Mouse (Mus musculus) left cerebral cortex, adult 2 months (tissue): ENCODE data around the gene Klhl2. TPM values are rescaled to one million over a fixed set of nuclear protein-coding genes. Genes with fewer than 3 reads are reported as not detected.
A peak's percentile ranks its signal among the peaks of the same experiment; 100 is the strongest.

Source experiments
- DNase-seq, 2 experiments: peaks; one replicate each; pipeline ENCODE4 v3.0.0; 2021 to 2022; ENCODE audit warnings: low spot score in 2 of 2, mixed read lengths in 1 of 2; ENCODE audit errors: extremely low spot score in 1 of 2
- H3K27ac ChIP-seq: fragments of 200-600 bp; 2 replicates; pipeline ENCODE4 v1.8.1; 2022
- H3K4me3 ChIP-seq: fragments of 200-600 bp; 2 replicates; pipeline ENCODE4 v1.8.1; 2022
- CTCF ChIP-seq: fragments of 200-600 bp; IDR thresholded peaks from 2 replicates; pipeline ENCODE4 v1.8.1; 2022; ENCODE audit warnings: antibody characterized with exemption, mild to moderate bottlenecking, moderate library complexity
- intact Hi-C: fragments of 180-260 bp; cut with DNase I; formaldehyde crosslinking; loops from one replicate; pipeline ENCODE4 v1.15.1; 2025
- long read RNA-seq, 2 experiments: library from polyadenylated mRNA; stranded (forward); transcript quantifications; one replicate each; pipeline ENCODE4 v2.0.0; 2021; ENCODE audit warnings: borderline mapping rate in 2 of 2
- total RNA-seq, 2 experiments: library from RNA; stranded (reverse); gene quantifications; 2 replicates each; pipeline ENCODE4 v1.2.3; 2021

Klhl2 gene
- 100 to 1,000 TPM; 158 to 173 TPM for total RNA-seq
- long read RNA-seq, experiment 1, transcript Klhl2-201 (15 exons, 3,412 nt): major isoform, 314 of 370 reads
- long read RNA-seq, experiment 1, partial matches to known transcripts: 11 of 370 reads
- long read RNA-seq, experiment 1, other reads (novel, unspliced or antisense): 45 of 370 reads
- long read RNA-seq, experiment 2, transcript Klhl2-201 (15 exons, 3,412 nt): major isoform, 200 of 232 reads
- long read RNA-seq, experiment 2, partial matches to known transcripts: 5 of 232 reads
- long read RNA-seq, experiment 2, other reads (novel, unspliced or antisense): 27 of 232 reads

DNA sequence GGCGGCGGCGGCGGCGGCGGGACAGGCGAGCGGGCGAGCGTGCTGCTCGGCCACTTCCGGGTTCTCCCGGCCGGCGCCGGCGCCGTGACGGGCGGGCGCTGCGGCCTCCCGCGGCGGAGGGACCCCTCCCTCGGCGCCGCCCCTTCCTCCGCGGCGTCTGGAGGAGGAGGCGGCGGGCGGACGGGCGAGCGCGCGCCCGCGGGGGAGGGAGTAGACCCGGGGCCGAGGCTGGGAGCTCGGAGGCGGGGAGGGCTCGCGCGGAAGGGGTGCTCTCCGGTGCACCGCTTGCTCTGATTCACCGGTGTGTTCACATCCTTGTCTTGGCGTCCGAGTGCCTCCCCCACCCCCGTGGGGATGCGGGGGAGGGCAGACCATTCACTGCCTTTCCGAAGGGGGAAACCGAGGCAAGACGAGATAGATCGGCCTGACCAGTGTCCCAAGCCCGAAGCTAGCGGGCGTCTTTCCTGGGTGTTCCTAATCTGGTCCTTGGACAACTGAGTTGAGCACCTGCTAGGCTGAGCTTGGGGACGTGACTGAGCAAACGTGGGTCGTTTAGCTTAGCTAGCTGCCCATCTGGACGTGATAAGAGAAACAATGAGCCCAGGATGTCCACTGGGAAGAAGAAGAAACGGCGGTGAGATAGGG, at the start of gene Klhl2:
TSS of gene Klhl2 (minus strand) at position 121 of the 645 bp plus-strand sequence.
- Histone ChIP-seq H3K27ac (peak within 1 kb of the TSS; percentile 98), H3K4me3 (peak within 1 kb of the TSS; percentile 80)
- TF ChIP-seq CTCF: no peak
- intact Hi-C loops: loop anchor here (2.0 to 10.0 kb wide), 5 partner anchors 21 to 225 kb away; no protein-coding TSS in a partner anchor
- peak; percentile 75 to 83 for DNase-seq

DNA sequence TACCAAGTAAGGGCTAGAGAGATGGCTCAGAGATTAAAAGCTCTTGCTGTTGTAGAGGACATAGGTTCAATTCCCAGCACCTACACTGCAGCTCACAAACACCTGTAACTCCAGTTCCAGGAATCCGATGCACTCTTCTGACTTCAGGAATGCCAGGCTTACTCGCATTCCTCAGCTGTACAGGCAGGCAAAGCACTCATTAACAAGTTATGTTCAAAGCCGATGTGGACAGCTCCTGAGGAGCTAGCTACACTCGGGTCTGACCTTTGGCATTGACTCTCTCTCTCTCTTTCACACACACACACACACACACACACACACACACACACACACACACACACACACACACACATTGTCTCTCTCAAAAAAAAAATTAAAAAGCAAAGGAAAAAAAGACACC, 48.9 kb upstream of the Klhl2 start:
- TF ChIP-seq CTCF: no peak
- Histone ChIP-seq H3K4me3 (no peak overlapping the region), H3K27ac (no peak overlapping the region)
- intact Hi-C loops: no loop called here
- DNase-seq: no peak

- H3K4me3 ChIP-seq: no peak overlapping the region
- H3K27ac ChIP-seq: no peak overlapping the region
- TF ChIP-seq CTCF: no peak
- no peak for DNase-seq
- intact Hi-C loops: no loop called here
These were observed 46.9 kb upstream of the Klhl2 start for GRCm38 (mm10) chr8:64896731-64897130.

DNA sequence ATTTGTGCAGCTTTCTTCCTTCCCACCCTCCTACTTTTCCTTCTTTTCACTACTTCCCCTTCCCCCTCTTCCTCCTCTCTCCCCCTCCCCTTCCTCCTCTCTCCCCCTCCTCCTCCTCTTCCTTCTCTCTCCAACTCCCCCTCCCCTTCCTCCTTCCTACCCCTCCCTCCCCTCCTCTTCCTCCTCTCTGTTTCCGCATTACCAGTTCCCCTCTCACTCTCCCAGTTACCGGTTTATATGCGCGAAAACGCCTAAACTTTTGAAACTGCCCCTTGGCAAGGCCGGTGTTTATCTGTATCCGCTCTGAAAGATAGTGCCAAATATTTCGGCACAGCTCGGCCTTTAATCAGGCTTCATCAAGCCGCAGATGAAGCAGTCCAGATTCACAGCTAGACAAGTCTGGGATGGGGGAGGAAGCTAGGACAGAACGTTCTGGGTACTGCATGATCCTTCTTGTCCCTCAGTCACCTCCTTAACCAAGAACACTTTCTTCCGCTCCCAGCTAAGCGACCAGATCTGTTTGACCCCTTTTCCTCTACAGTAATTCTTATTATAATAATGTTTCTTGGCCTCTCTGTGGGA, 30.9 kb upstream of the Klhl2 start:
- TF ChIP-seq CTCF: no peak
- H3K4me3 ChIP-seq: no peak overlapping the region
- no peak overlapping the region for H3K27ac ChIP-seq
- intact Hi-C loops: no loop called here
- DNase-seq: no peak

- intact Hi-C loops: no loop called here
- no peak for TF ChIP-seq CTCF
- H3K4me3 ChIP-seq: no peak overlapping the region
- no peak overlapping the region for H3K27ac ChIP-seq
- no peak for DNase-seq
These were observed 28.0 kb upstream of the Klhl2 start for GRCm38 (mm10) chr8:64877630-64878312.

DNA sequence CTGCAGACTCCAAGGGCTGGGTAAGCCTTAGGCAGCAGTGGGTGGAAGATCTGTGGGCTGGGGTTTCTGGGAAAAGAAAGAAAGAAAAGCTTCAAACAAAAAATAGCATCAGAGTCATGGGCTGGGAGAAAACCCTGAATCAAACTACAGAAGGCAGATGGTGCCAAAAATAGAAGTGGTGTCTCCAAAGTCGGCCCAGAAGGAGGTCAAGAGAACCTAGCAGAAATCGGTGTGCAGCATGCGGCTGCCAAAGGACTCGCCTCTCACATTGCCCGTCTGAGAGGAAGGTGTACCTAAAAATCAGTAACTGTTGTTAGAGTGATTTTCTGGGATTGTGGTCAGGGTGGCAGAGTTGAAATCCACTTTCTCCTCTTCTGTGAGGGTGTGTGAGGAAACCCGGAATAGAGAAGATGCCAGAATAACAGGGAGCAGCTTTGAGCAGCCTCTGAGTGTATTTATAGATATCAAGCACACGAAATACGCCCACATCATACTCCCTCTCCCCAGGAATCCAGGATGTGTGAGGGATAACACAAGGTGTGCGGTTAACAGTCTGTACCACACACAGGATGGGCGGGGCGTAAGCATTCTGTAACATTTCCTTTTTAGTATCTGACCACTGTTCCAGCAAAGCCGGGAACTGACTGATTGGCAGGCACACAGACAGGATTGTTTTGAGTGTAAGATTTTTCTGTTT, 21.8 kb upstream of the Klhl2 start:
- intact Hi-C loops: loop anchor here (1.0 to 2.0 kb wide), 2 partner anchors 21 to 55 kb away; partner anchors contain the start of gene Klhl2
- peak overlapping the region; percentile 15; the same call in 1 of the 2 replicates for H3K4me3 ChIP-seq
- H3K27ac ChIP-seq: peak overlapping the region; percentile 86
- DNase-seq: peak; percentile 52 to 54
- no peak for TF ChIP-seq CTCF

DNA sequence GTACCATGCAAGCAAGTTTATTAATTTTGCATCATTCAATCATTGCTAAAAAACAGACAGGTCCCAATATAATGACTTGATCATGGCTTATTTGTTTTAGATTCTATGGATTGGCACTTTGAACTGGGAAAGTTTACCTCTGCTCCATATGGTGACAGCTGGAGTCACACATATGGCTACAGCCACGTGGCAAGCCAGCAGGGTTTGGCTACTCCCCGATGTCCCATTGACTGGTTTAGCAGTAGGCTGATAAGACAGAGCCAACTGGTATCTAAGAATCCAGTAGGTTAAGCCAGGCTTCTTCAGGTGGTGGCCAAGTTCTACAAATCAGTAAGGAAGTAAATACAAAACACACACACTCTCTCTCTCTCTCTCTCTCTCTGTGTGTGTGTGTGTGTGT, 20.4 kb upstream of the Klhl2 start:
- Histone ChIP-seq H3K4me3 (no peak overlapping the region), H3K27ac (no peak overlapping the region)
- no peak for TF ChIP-seq CTCF
- intact Hi-C loops: loop anchor here (2.0 kb wide), 1 partner anchor 19 kb away; the partner anchor contains the start of gene Klhl2
- no peak for DNase-seq

DNA sequence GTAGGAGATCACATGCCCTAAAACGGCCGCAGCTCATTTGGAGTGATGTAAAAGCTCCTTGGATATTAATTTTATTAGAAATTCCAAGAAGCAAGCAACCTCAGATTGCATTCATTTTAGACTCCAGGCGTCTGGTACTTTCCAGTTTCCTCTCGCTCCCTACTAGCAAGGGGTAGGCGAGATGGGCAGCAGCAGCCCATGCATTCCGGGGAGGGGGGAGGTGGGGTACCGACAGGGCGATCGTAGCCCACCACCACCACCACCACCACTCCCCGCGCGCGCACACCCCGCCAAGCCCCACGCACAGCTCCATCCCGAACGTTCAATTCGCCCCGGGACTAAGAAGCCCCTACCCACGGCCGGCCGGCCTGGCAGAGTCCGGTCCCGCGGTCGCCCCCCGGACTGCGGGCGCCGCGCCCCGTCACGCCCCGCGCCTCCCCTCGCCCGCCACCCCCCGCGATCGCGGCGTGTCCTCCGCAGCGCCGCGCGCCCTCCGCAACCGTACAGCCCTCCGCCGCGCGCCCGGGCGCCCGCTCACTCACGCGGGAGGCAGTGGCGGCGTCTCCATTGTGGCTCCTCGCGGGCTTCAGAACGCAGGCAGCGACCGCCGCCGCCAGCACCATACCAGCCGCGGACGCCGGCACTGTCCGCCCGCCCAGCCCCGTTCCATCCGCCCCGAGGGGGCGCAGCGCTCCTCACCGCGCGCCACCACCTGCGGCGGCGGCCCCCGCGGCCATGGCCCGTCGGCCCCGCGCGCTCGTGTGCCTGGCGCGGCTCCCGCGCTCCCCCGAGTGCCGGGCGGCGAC, 523 bp downstream of the Klhl2 start:
- peak; percentile 49 to 61 for DNase-seq
- Histone ChIP-seq H3K27ac (peak overlapping the region; percentile 93), H3K4me3 (peak overlapping the region; percentile 80)
- intact Hi-C loops: loop anchor here (2.0 to 10.0 kb wide), 4 partner anchors 72 to 224 kb away; no protein-coding TSS in a partner anchor
- peak; percentile 11 for TF ChIP-seq CTCF

GRCm38 (mm10) chr8:64848245-64848785, 1.5 kb downstream of the Klhl2 start:
- peak overlapping the region; percentile 80 for H3K4me3 ChIP-seq
- no peak for TF ChIP-seq CTCF
- H3K27ac ChIP-seq: peak overlapping the region; percentile 93
- DNase-seq: peak in 1 of 2 experiments; percentile 9
- intact Hi-C loops: loop anchor here (2.0 to 10.0 kb wide), 4 partner anchors 71 to 224 kb away; no protein-coding TSS in a partner anchor

- Histone ChIP-seq H3K4me3 (peak overlapping the region; percentile 80), H3K27ac (peak overlapping the region; percentile 93)
- TF ChIP-seq CTCF: no peak
- DNase-seq: peak in 1 of 2 experiments; percentile 7
- intact Hi-C loops: loop anchor here (2.0 to 10.0 kb wide), 4 partner anchors 70 to 223 kb away; no protein-coding TSS in a partner anchor
These were observed 2.2 kb downstream of the Klhl2 start for GRCm38 (mm10) chr8:64847650-64848049.
